Mouse (Mus musculus): ENCODE data around the gene Tnfrsf25.

DNA sequence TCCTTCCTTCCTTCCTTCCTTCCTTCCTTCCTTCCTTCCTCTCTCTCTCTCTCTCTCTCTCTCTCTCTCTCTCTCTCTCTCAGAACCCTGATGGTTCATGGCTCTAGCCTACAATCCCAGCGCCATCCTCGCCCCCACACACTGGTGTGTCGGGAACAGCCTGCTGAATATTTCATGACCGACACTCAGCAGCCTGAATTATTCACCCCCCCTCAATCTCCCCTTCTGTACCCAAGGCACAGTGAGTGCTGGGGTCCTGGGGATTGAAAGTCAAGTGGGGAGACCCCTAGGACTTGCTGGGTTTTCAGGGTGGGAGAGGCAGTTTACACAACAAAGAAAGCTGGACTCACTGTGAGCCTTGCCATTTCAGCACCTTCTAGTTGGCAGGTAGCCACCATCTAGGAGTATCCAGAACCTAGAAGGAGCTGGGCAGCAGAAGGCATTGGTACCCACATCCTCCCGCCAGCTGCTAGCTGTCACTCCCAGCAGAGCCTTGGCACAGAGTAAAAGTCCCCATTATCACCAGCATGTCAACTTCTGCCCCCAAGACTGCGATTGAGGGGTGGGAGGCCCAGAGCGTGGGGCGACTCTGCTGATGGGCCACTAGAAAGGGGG, 25.9 kb downstream of the Tnfrsf25 start:
- no peak for TF ChIP-seq CTCF (IDR thresholded peaks at IDR 0.05; ENCODE audit: low read depth)
- TF ChIP-seq EP300 (IDR thresholded peaks at IDR 0.05; ENCODE audit: low read depth) = no peak
